Mouse (Mus musculus) spleen, adult 12 weeks (tissue): ENCODE results near the gene Get4.

Experiments used
- DNase-seq: peaks from one replicate; pipeline ENCODE4 v3.0.0; 2022; ENCODE audit warnings: low spot score

Get4 gene

DNA sequence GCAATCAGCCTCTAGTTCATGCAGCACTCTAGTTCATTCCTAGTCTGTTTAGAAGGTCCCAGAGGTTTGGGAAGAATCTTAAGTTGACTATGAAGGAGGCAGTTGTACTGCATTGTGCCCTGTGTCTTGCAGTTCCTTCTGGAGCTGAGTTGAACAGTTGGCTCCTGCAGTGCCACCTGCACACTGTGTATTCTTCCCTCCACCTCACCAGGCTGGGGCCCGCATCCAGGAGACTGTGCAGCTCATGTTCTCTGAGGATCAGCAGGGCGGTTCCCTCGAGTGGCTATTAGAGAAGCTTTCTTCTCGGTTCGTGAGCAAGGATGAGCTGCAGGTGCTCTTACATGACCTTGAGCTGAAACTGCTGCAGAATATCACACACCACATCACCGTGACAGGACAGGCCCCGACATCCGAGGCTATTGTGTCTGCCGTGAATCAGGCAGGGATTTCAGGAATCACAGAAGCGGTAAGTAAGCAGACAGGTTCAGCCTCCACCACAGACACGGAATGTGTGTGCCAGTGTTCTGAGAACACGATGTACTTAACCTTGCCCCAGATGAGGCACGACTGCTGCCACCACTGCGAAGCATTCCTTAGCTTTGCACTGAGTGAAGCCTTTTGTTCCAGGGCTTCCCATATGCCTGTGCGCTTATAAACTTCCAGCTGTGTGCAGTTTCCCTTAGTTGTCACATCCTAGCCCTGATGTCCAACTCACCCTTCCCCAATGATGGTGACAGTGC is 10.9 kb upstream of the Get4 start:
- no peak for DNase-seq

DNA sequence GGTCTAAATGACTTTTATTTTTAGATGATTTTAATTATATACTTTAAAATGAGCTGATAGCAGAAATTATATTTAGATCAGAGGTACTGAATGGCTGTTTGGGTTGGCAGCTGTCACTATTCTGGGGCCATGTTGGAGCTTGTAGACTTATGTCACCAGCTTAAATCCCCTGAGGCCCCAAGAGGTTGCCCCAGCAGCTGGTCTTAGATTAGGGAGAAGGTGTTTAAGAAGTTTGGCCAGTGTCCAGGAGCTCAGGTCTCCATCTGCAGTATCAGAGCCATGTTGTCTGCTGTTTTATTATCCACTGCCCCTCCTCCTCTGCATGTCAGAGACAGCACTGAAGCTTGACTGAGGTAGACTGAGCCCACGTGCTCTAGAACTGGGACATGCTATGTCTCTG is 8.7 kb upstream of the Get4 start:
- no peak for DNase-seq

- DNase-seq, result no peak
These were observed 4.4 kb upstream of the Get4 start for GRCm38 (mm10) chr5:139247767-139248166.

DNA sequence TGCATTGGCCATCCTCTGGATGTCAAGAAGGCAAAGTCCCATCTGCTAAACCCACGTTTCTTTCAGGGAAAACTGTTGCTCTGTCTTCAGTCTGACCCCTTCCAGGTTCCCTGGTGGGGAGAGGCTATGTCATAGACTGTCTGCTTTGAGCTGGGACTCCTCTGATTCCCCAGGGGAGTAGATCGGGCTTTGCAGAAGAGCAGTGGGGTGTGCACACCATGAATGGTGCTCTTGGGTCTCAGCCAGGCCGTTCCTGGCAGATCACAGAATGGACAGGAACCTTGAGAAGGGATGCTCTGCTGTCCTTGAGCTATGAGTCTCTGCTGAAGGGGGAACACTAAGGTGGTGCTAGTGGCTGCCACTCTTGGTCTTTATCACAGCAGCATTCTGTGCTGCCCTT is 3.3 kb upstream of the Get4 start:
- DNase-seq, result no peak

DNA sequence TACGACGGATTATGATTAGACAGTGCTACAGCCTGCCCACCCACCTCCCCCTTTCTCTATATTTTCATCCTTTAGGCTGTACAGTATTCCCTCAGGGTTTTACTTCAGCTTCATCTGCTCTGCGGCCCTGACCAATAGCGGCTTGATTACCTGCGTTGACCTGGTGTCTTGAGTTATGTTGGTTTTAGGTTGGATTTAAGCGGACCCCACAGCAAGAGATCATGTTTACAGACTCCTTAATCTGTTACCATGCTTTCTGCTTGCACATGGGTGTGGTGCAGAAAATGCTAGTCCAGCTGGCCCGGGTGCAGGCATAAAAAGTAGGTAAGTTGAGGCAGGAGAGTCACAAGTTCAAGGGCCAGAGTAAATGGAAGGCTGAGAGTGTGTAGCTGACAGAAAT is 845 bp upstream of the Get4 start:
- no peak for DNase-seq

- DNase-seq, result no peak
These were observed 416 bp upstream of the Get4 start for GRCm38 (mm10) chr5:139251736-139252080.

DNA sequence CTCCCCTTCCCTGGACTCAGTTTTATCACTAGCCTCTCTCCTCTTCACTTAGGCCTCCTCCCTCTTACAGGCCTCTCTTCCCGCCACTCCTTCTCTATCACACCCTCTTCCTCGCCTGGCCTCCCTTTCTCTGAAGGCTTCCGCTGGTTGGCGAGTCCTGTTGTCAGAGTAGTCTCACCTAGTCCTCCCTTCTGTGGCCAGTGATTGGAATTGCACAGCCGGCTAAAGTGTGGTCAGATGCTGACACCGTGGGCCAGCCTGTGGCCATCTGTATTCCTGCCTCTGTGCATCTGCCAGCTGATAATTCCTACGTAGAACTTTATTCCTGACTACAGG is 754 bp downstream of the Get4 start:
- no peak for DNase-seq

GRCm38 (mm10) chr5:139253301-139253741 is 1.2 kb downstream of the Get4 start:
- peak; percentile 31 for DNase-seq

DNA sequence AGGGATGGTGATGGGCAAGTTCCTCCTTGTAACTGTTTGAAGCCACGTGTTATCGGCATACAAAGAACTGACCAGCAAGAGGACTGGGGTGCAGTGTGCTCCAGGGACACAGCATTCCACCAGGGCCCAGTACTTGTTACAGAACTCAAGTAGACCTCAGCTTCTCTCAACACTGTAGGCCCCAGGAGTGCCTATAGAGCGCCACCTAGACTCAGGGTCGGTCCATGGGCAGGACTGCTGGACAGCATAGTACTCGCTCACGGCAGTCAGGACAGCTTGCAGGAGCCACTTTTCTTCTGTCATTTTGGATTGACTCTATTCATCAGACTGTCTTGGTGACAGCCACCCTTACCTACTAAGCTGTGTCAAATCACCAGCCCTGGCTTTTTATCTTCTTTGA is 2.8 kb downstream of the Get4 start:
- DNase-seq, result no peak

DNA sequence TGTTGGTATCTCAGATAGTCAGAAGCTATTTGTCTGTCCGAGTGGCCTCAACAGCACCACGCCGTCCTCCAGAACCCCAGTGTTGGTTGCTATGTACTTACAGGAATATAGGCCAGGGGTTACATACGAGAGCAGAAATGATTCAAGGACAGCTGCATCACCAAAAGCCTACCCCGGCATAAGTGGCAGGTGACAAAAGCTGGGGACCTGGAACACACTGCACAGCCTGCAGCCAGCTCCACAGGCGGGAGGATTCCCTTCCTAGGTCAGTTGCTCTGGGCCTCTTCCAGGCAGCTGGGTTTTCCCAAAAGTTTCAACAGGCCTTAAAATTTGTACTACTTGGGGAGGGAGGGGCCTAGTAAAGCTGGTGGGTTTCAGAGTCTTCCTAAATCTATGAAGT is 3.7 kb downstream of the Get4 start:
- DNase-seq, result no peak

GRCm38 (mm10) chr5:139256211-139256765 is 4.2 kb downstream of the Get4 start:
- DNase-seq, result no peak

- DNase-seq, result no peak
These were observed 5.1 kb downstream of the Get4 start for GRCm38 (mm10) chr5:139257265-139257664.

DNA sequence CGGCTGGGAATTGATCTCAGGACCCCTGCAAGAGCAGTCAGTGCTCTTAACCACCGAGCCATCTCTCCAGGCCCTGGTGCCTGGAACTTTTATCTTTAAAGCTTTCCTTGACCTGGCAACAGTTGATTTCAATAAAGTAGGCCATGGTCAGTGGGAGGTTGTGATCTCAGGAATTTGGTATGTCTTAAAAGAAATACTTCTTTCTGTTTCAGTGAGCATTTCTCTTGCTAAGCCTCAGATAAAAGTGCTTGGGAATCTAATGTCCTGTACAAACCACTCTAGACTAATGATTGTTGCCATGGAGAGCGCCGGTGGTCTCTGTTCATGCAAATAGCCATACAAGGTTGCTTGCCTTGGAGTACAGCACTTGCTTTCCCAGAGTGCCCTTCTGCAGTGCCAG is 5.7 kb downstream of the Get4 start:
- no peak for DNase-seq

- DNase-seq, result no peak
These were observed 6.4 kb downstream of the Get4 start for GRCm38 (mm10) chr5:139258371-139259035.

- DNase-seq, result no peak
These were observed 7.7 kb downstream of the Get4 start for GRCm38 (mm10) chr5:139259853-139260252.

- DNase-seq, result no peak
These were observed 9.3 kb downstream of the Get4 start for GRCm38 (mm10) chr5:139261403-139261802.

DNA sequence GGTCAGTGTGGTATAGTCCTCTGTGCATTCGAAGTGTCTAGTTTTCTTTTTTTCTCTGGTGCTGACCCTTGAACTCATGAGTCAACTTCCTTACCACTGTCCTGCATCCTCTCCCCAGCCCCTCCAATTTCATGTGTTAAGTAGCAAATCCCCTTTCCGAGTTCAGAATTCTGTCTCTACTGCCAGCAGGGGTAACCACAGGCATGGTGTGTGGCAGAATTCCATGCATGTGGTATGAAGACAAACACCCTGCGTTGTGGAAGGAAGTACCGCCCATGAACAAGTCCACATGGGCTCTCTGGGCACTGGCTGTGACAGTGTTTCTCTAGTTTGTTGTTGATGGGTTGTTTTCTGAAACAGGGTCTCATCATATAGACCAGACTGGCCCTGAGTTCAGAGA is 15.5 kb downstream of the Get4 start:
- no peak for DNase-seq

DNA sequence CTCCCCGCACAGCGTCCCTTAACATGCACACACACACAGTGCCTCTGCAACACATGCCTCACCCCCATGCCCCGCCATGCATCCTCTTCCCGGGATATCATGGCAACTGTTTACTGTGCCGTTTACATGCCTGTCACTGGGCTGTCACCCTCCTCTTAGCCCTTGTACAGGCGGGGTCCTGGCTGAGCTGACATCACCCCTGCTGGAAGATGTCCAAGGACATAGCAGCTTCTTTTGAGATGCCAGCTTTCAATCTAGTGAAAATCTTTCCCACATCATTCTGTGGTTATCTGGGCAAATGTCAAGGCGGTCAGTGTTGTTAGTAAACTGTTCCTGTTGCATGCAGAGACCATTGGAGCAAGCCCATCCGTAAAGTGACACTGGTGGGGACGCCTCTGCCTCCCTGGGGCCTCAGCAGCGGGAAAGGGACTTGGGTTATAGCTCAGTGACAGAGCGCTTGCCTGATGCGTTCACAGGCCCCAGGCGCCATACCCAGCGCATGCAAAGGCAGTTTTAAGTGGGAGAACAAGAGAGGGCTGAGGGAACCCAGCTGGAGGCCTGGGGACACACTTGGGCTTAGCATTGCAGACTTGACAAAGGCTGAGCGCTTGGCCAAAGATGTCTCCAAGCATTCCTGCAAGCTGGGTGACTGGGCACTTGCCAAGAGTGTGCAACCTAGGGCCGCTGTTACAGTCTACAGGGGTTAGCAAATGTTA is 18.8 kb downstream of the Get4 start:
- DNase-seq, result no peak

DNA sequence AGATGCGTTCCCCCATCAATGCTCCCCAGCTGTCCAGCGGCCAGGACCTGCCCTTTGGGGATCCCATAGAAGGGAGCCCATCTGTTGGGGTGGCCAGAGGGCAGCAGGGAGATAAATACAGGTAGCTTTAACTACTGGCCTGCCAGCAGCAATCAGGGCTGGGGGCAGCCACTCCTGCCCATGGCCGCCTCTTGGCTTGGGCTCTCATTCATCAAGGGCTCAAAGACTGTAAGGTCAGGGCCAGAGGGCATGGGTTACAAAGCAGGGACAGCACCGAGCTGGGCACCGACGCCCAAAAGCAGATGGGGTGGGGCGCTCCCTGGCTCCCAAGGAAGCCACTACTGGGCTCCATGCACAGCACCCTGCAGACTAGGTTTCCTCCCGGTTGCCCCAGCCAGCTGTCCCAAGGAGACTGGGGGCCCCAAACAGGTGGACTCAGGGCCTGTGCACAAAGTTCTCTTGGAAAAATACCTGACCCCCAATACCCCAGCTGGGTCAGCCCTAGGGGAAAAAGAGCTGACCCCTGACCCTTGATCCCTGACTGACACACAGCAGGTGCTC is 19.9 kb downstream of the Get4 start:
- DNase-seq, result no peak

DNA sequence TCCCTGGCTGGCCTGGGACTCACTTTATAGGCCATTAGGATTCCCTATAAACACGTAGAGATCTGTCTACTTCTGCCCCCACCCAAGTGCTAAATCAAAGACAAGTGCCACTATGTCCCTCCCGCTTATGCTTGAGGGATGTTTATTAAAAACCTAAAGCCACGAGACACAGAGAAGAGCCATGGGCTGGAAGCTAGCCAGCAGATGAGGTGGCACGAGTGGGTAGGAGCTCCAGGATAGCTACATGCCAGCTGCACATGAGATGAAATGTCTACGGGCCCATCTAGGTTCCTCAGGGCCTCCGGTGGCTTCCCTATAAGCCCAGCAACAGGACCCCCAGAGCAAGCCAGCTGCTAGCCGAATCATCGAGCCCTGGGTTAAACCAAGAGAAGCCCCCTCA is 25.2 kb downstream of the Get4 start:
- DNase-seq, result no peak

- no peak for DNase-seq
These were observed 29.4 kb downstream of the Get4 start for GRCm38 (mm10) chr5:139281373-139282112.

DNA sequence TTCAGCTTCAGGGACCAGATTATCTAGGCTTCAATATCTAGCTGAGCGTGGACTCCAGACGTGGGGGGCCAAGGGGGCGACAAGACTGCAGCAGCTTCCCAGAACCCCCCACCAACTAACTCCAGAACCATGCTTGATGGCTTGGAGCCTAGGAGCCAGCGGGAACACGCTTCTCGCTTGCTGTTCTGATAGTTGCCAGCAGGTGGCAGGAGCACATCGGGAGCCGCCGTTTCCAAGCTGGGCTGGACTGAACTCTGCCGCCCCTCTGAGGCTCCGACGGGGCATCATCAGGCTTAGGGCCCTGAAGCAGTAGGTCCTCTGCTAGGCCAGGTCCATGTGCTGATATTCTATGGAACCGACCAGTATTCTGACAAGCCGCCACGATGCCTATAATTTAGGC is 30.1 kb downstream of the Get4 start:
- DNase-seq, result peak; percentile 65
